Mouse (Mus musculus) kidney, adult 2 months (tissue): Measurements from ENCODE around the gene Elfn1.

Experiments
- CTCF ChIP-seq: fragments of 200-500 bp; conservative IDR thresholded peaks from 2 replicates; pipeline ENCODE4 v1.5.1; 2011; ENCODE audit warnings: low read depth, mild to moderate bottlenecking, control low read depth, low read length, moderate library complexity, mixed read lengths; ENCODE audit not compliant: insufficient read depth, insufficient read length
- POLR2A ChIP-seq: fragments of 200-500 bp; IDR thresholded peaks from one replicate; pipeline ENCODE4 v1.6.1; 2011; ENCODE audit warnings: low read depth, low read length, control low read depth

GRCm38 (mm10) chr5:139970186-139970631, 62.5 kb downstream of the Elfn1 start:
- TF ChIP-seq CTCF (peak; percentile 51), POLR2A (no peak)
